Mouse (Mus musculus): ENCODE measurements around the gene Ddx47.

DNA sequence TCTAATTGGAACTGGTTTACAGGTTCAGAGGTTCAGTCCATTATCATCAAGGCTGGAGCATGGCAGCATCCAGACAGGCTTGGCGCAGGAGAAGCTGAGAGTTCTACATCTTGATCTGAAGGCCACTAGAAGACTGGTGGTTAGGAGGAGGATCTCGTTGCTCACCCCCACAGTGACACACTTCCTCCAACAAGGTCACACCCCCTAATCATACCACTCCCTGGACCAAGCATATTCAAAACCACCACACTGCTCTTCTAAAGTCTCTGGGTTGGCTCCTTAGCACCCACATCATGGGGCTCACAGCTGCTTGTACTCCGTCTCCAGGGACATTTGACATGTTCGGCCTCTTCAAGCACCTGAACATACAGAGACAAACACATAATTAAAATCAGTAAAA, 9.4 kb upstream of the Ddx47 start:
- TF ChIP-seq CHD2 (IDR thresholded peaks at IDR 0.05; ENCODE audit: low read depth, low read length) (no peak), ZNF384 (IDR thresholded peaks at IDR 0.05; ENCODE audit: low read depth, low read length) (no peak), HCFC1 (IDR thresholded peaks at IDR 0.05; ENCODE audit: borderline replicate concordance, insufficient read depth, low read length) (no peak), MAFK (IDR thresholded peaks at IDR 0.05; ENCODE audit: insufficient read depth, low read depth, low read length) (no peak)

Measured in ES-E14 (cell line).